Mouse (Mus musculus): ENCODE results near the gene Fam192a. TPM values are rescaled to one million over a fixed set of nuclear protein-coding genes. Genes with fewer than 3 reads are reported as not detected.

Fam192a gene
- polyA plus RNA-seq, 1 experiment = 23.3 TPM

DNA sequence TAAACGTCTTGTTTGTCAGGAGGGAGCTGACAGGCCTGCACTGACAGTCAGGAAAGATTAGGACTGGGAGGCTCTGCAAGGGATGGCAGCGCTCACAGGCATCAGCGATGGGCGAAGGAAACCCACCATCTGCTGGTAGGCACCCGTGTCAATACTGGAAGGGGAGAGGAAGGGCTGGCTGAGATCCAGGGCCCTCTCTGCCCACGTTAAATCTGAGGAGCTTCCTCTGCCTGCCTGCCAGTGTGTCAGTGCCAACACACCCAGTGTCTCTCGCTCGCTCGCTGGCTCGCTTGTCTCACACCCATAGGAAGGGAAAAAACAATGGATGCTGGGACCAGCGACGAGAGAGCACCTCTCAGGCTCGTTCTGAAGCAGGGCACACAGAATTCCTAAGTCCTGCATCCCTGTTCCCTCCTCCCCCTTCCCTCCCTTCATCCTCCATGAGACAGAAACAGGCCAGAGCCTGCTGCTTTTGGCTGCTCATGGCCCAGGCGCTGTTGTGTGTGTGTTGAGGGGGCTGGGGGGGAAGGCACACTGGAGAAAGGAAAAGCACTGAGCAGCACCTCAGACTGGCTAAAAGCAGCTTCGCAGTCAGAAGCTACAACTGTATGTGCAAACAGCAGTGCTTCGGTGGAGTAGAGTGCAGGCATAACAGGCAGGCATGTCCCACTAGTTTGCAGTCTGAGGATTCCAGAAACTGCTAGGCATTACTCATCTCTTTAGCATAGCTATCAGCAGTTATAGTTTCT, 27.5 kb downstream of the Fam192a start:
- no peak for DNase-seq (ENCODE audit: low read depth, low spot score)
- WGBS = 82% methylated on average over 16 of the region's 16 CpGs

DNA sequence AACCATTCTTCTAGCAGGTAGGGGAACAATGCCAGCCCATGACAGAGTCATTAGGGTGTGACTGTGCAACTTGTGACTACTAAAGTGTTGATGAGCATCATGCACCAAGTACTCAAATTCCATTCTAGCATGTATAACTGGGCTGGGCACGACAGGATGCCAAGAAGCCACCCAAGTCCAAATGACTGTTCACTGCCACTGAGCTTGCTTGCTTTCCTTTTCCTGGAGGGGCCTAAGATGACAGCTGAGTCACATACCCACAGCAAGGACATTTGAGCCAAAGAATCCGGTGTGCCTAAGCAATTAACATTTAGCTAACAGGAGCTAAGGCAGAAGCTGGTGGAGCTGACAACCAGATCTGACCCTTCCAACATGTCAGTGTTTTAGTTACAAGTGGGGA, 29.9 kb downstream of the Fam192a start:
- 41% methylated on average over 2 of the region's 2 CpGs for WGBS
- DNase-seq (ENCODE audit: low read depth, low spot score) = no peak

DNA sequence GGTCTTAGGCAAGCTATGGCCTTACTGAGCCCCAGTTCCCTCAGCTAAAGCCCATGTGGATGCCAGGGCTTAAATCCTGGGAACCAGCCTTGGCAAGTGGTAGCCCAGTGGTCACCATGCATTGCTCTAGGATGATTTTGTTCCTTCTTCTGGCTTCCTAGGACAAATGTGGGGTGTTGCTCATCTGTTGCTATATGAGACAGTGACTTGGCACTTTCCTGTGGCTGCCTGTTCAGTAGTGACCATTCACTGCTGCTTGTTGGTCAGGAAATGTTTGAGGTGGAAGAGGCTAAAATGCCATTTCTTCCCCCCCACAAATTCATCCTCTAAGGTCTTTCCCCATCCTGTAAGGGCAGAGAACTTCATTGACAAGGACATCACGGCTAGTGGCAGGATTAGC, 32.4 kb downstream of the Fam192a start:
- 96% methylated on average over 1 of the region's 1 CpGs for WGBS

DNA sequence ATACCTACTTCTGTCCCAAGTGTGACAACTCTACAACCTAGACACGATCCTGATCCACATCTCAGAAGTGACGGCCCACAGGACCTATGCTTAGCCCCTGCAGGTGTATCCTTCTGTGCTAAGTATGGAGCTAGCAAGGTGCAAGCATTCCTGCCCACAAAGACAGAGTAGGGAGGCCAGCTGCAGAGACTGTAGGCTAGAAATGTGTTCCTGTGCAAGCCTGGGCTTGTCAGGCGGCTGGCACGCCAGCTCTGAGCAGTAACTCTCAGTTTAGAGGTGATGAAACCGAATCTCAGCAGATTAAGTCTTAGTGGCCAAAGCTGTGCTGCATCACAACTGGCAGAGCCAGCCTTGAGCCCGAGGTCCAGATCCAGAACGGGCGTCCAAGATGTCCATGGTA, 33.7 kb downstream of the Fam192a start:
- 91% methylated on average over 8 of the region's 8 CpGs for WGBS
- no peak for DNase-seq (ENCODE audit: low read depth, low spot score)

More for the DNA sequence above, 32.4 kb downstream of the Fam192a start:
- DNase-seq (ENCODE audit: low read depth, low spot score) = no peak

DNA sequence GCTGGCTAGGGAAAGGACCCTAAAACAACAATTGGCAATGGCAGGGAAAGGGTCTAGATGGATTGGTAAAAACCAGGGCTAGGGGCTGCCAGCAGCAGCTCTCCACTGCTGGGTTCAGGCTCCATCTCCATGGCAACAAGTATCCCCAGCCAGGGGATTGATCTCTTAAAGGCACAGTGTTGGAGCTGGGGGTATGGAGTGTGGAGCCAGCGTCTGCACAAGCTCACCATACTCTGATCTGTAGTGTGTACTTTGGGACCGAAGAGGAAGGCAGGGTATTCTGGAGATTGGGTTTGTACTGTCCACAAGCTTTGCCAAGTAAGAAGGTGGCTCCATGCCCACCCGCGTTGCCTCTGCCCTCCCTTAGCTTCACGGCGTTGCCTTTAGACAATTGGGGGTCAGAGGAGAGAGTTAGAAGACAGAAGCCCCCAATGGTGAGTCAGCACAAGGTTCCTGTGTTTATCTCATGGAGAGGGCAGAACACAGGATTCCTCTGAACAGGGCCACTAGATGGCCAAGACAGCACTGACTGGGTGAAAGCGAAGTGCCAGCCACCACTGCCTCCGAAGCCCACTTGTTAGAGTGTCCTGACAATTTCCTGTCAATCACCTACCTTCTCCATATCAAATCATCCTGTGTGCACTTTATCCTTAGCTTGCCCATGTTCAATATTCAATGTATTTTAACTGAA, 34.5 kb downstream of the Fam192a start:
- no peak for DNase-seq (ENCODE audit: low read depth, low spot score)
- 81% methylated on average over 8 of the region's 8 CpGs for WGBS

DNA sequence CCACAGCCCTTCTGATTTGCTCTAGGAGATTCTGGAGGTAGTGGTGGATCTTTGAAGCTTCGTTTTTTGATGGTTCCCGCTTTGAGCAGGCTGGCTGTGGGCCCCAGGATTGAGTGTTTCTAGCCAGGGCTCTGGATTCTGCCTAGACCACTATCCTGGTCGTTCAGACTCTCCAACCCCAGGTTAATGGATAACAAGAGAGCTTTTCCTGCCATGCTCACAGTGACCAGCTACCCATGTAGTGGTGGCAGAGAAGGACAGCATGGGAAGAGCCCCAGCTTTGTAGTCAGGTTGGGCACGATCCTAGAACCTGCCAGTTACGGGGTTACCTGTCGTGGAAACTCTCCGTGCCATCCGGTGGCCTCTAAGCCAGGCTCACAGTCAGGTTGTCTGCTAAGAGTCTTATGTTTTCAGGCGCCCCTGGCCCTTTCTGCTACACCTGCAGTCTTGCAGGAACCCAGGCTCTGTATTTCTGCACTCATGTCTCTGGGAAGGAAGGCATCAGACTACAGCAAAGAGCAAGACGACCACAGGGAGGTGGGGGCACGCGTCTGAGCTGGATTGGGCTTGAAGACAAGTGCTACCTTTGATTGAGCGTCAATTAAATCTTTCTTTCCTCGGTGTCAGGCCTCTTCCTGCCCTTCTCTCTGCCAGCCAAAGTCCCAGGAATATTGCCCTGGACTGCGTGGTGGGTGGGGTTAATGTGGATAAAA, 35.2 kb downstream of the Fam192a start:
- 58% methylated on average over 15 of the region's 15 CpGs for WGBS
- no peak for DNase-seq (ENCODE audit: low read depth, low spot score)

DNA sequence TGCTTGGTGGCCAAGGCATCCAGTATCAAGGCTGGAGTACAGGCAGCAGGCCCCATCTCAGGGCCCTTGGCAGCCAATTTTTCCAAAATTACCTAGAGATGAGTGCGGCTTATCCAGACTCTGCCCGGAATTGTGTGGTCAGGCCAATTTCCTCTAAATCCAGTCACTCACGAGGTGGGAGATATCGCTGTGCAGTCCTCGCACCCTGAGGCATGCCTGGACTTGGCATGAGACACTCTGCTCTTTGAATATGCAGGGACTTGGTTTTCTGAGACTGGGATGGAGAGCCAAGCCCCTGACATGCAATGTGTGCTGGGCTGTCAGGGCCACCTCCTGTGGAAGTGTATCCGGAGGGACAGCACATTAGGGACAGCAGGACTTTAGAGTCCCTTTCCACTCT, 35.8 kb downstream of the Fam192a start:
- 86% methylated on average over 6 of the region's 6 CpGs for WGBS
- DNase-seq (ENCODE audit: low read depth, low spot score) = no peak

DNA sequence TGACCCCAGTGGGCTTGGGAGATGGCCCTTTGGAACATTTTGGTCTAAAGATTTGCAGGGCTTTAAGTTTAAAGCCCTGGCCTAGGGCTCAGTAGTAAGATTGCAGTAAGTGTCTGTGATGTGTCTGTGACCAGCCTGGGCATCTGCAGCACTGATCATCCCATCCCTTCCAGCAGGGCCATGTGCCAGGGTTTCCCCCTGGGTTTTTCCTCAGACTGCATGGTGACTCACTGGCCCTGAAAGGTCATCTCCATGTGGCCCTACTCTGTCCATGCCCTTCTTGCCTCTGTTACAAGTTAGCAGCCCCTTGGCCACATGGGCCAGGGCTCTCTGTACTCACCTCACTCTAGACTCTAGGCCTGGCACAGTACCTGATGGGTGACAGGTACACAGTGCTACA, 37.4 kb downstream of the Fam192a start:
- DNase-seq (ENCODE audit: low read depth, low spot score) = no peak

DNA sequence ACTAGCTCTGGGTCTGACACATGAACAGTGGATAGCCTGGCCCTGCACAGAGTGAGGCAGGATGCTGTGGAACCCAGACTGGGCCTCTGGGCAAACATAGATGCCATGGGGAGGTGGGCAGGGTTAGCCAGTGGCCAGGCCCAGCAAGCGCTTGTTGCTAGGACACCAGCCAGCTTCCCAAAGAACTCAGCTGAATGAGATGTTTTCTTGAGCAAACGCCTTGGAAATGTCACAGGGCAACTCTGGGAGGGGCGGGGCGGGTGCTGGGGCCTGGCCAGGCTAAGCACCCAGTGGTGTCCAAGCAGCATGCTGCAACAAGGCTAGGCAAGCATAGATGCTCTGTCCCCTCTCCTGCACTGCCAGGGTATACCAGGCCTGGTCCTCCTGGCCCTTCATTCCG, 40.5 kb downstream of the Fam192a start:
- no peak for DNase-seq (ENCODE audit: low read depth, low spot score)
- 71% methylated on average over 5 of the region's 5 CpGs for WGBS

DNA sequence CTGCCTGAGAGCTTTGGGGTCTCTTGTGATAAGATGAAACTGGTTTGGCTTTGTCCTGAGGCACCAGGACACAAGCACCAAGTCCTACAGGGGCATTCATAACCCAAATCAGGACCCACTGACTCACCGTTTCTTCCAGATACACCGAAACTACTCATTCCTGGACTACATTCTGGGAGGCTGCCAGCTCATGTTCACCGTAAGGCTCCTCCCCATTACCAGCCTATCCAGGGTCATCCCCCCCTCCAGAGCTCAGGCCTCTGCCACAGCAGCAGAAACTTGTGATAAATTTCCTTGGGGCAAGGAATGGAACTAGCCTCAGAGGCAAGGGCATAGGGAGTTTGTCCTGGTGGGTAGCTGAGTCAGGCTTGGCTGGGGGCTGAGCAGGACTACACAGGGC, 44.5 kb downstream of the Fam192a start:
- no peak for DNase-seq (ENCODE audit: low read depth, low spot score)
- WGBS = 78% methylated on average over 3 of the region's 3 CpGs

DNA sequence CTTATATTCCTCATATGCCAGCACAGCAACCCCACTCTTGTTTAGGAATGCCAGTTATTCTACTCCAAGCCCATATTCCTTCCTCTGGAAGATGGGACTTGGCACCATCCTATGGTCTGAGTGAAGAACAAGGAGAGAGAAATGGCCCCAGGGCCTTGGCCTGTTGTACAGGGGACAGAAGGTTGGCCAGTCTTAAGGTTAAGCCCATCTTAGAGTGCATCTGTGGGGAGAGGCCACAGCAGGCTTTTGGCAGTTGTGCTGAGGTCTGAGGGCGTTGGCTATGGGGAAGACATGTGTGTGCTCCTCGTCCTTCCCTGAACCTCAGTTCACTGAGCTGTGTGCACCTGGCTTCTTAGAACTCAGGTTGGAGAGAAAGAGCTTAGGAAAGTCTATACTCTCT, 49.1 kb downstream of the Fam192a start:
- 76% methylated on average over 2 of the region's 2 CpGs for WGBS
- DNase-seq (ENCODE audit: low read depth, low spot score) = no peak

DNA sequence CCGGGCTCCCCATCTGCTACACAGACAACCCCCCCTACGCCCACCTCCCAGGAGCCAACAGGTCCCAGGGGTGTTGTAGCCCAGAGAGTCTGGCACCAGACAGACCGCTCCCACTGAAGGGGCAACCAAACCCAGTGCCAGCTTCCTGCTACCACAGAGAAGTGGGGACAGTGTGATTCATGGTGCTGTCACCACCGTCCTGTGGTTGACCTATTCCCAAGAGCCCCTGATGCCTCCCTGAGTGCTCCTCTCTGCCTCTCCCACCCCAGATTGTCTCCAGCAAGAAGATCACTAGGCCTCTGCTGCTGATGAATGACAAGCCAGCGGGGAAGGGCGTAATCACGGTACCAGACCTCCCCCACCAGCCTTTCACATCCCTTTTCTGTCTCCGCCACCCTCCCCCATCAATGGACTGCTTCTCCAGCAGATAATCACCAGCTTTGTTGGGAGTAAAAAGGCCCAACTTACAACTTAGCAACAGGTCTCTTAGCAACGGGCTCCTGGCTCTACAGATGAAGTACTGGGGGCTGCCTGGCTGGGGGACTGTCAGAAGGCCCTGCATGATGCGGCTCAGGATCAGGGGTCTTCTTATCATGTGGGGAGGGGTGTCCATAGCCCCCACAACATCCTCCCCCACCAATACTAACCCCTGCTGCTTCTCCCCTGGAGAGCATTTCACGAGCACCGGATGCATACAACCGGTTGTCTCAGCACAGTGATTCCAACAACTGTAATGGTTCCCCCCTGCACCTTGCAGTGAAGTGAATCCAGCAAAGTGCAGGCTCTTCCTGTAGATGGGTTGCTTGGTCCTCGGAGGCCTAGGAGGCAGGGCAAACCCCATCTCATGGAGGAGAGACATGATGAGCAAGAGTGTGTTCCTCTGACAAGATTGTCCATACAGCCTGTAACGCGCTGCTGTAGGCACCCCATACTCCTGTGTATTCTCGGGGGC, 50.0 kb downstream of the Fam192a start:
- WGBS = 79% methylated on average over 17 of the region's 17 CpGs
- DNase-seq (ENCODE audit: low read depth, low spot score) = no peak

DNA sequence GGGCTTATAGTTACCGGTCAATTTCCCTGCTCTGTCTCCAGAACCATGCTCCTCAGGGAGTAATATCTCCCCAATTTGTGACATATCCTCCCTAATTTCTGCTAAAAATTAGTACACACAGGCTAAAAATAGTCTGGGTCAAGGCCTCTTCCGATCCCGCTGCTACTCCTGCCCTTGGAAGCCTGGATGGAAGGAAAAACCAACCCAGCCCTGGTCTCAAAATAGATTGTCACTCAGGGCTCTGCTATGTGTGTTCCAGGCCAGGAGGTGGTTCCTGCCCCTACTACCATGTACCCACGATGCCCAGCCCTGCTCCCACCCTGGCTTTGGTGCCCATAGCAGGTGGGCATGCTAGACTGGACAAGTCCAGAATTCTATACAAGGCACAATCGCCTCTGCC, 51.8 kb downstream of the Fam192a start:
- 76% methylated on average over 5 of the region's 5 CpGs for WGBS
- no peak for DNase-seq (ENCODE audit: low read depth, low spot score)

DNA sequence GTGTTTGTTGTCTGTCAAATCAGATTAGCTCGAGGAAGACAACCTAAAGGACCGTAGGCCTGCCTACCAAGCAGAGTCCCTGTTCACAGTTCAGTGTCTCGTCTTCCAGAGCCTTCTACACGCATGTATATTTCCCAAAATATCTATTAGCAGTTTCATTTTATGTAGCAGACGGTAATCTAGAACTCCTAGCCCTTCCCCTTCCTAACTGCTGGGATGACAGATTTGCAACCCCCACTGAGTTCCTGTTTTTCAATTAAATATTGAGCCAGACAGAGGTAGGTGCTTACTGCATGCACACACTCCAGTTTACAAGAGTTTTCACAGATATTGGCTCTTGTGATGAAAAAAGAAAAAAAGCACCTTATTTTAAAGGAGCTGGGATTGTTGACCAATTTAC, 52.3 kb downstream of the Fam192a start:
- WGBS = 65% methylated on average over 5 of the region's 5 CpGs
- DNase-seq (ENCODE audit: low read depth, low spot score) = no peak

DNA sequence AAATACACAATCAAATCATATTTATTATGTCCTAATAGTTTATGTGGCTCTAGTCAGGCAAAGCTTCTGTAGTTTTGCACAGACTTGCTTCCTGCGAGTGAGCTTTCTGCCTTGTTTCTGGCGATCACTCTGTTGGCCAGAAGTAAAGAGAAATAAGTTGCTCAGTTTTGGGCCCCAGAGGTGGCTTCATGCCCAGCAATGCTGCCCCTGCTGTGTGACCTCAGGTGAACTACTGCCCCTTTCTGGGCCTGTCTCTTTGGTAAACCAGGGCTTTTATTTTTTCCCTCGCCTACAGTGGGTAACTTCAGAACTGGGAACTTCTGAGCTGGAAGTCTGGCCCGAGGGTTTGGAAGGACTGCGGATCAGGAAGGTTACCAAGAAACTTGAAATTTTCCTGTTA, 52.8 kb downstream of the Fam192a start:
- no peak for DNase-seq (ENCODE audit: low read depth, low spot score)
- 72% methylated on average over 5 of the region's 5 CpGs for WGBS

DNA sequence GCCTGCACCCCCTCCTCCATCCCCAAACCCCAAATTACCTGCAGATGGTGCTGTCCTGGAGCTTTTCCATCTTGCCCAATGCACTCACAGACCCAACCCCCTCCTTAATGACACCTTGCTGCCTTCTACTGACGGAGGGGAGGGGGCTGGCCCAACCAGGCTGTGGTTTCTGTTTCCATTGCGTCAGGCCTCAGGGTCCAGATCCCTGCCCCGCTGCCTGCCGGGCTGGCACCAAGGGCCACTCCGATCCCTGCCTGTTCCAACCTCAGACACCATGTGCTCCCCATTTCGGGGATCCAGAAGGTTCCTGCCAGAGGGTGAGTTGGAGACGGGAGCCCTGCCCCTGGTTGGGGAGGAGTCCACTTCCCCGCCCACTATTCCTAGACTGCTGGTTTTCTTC, 57.8 kb downstream of the Fam192a start:
- 63% methylated on average over 8 of the region's 8 CpGs for WGBS
- no peak for DNase-seq (ENCODE audit: low read depth, low spot score)

DNA sequence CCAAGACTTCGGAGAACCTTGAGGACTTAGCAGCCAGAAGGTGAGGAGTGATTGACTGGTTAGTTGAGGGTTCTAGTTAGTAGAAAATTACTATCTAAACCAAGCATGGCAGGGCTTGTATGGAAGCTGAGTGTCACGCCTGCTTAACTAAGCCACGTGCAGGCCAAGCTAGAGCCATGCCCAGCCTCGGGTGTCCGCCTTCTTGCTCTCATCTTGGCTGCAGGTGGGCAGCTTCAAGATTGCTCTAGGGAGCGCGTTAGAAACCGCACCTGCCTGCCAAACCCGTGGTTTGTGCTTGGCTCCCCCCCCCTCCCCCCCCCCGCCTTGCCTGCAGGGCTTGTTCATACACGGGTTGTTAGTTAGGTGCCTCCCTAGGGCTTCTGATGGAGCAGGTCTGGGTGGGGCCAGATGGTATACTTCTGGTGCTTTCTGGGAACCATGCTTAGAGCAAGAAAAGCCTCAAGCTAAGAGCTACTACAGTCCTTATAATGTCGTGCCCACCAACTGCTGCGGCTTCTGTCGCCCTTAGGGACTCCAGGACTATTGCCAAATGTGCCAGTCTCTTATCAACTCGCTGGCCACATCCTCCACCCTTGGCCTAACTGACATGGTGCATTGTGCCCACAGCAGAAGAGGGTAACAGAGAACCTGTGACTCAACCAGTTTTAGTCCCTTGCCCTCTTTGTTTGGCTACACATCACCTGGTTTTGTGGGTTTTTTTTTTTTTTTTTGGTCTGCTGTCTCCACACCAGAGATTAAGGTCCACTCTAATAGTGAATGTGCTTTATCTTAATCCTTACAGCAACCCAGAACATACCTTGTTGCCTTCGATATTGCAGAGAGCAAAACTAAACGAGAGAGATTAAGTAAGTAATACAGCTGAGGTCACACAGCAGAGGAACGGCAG, 60.7 kb downstream of the Fam192a start:
- no peak for DNase-seq (ENCODE audit: low read depth, low spot score)

DNA sequence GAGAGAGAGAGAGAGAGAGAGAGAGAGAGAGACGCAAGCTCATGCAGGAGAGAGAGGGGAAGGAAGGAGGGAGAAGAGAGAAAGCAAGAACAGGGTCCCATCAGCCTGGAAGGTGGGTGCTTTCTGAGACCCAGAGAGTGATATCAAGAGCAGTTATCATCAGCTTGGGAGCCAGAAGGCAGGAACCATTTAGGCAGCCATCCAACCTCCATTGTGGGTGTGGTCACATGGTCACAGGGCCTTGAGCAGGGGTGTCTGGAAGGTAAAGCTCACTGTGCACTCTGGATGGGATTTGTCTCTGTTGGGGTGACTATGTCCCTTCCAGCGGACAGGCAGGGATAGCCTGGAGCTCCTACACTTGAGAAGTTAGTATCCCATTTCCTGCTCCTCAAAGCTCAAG, 61.8 kb downstream of the Fam192a start:
- no peak for DNase-seq (ENCODE audit: low read depth, low spot score)
- WGBS = 86% methylated on average over 2 of the region's 2 CpGs

More for the DNA sequence above, 60.7 kb downstream of the Fam192a start:
- WGBS = 53% methylated on average over 18 of the region's 18 CpGs

DNA sequence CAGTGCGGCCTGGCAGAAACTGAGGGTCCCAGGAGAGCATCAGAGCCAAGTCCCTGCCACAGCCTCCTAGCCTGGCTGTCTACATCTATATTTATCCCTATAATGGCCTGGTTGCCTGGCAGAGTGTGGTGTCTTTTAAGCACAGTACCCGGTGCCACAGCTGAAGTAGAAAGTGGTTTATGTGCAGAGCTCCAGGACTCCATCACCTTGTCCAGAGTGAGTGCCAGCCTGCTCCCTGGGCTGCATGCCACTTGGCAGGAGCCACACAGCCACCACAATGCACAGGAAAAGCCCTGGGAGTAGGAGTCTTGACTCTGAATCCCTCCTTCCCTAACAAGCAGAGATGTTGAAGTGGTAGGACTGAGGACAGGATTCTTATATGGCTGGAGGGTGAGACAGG, 64.3 kb downstream of the Fam192a start:
- WGBS = 74% methylated on average over 2 of the region's 2 CpGs
- DNase-seq (ENCODE audit: low read depth, low spot score) = no peak

Data from large intestine, adult 2 months (tissue).